Mouse (Mus musculus) heart, postnatal 0 days (tissue): ENCODE data around the gene Acadm. TPM values are rescaled to one million over a fixed set of nuclear protein-coding genes. Genes with fewer than 3 reads are reported as not detected.

ENCODE experiments used
- ATAC-seq: fragments of 200-750 bp; cut with Nextera tagmentation; 2 replicates; pipeline ENCODE4 v1.8.0; 2017; ENCODE audit warnings: low read depth, moderate number of reproducible peaks, moderate library complexity; ENCODE audit not compliant: insufficient read depth
- DNase-seq: peaks from one replicate; pipeline ENCODE4 v3.0.0-alpha.2; 2016; ENCODE audit warnings: low spot score
- H3K27ac ChIP-seq: fragments of 300-500 bp; sonication (generic); 2 replicates; pipeline ENCODE4 v1.5.1; 2014; ENCODE audit warnings: low read depth, mild to moderate bottlenecking
- H3K27me3 ChIP-seq: fragments of 300-500 bp; sonication (generic); 2 replicates; pipeline ENCODE4 v1.6.1; 2014; ENCODE audit warnings: low read length, mixed read lengths; ENCODE audit not compliant: control insufficient read depth, insufficient read depth
- H3K36me3 ChIP-seq: fragments of 300-500 bp; sonication (generic); replicated peaks from 2 replicates; pipeline ENCODE4 v1.6.1; 2014; ENCODE audit warnings: low read length, mixed read lengths; ENCODE audit not compliant: control insufficient read depth, insufficient read depth
- H3K4me1 ChIP-seq: fragments of 300-500 bp; sonication (generic); 2 replicates; pipeline ENCODE4 v1.6.1; 2014; ENCODE audit warnings: antibody characterized with exemption; ENCODE audit not compliant: control insufficient read depth, insufficient read depth
- H3K4me2 ChIP-seq: fragments of 300-500 bp; sonication (generic); 2 replicates; pipeline ENCODE4 v1.6.1; 2014; ENCODE audit warnings: low read depth, mild to moderate bottlenecking, low read length, moderate library complexity
- H3K4me3 ChIP-seq: fragments of 300-500 bp; sonication (generic); 2 replicates; pipeline ENCODE4 v1.5.1; 2014; ENCODE audit warnings: low read depth, low read length
- H3K9ac ChIP-seq: fragments of 300-500 bp; sonication (generic); replicated peaks from 2 replicates; pipeline ENCODE4 v1.6.1; 2014; ENCODE audit warnings: low read depth, low read length, mixed read lengths
- H3K9me3 ChIP-seq: fragments of 300-500 bp; sonication (generic); replicated peaks from 2 replicates; pipeline ENCODE4 v1.6.1; 2016; ENCODE audit warnings: low read length; ENCODE audit not compliant: control insufficient read depth
- CTCF ChIP-seq: IDR thresholded peaks from 2 replicates; pipeline ENCODE4 v1.5.1; 2016; ENCODE audit warnings: antibody characterized with exemption, control low read depth, low read depth
- EP300 ChIP-seq: IDR thresholded peaks from 2 replicates; pipeline ENCODE4 v1.6.1; 2016; ENCODE audit warnings: antibody characterized with exemption, low read depth
- WGBS: fragments of 180-500 bp; shearing (Covaris S2); extraction: QIAGEN DNeasy Blood & Tissue Kit; methylation state at CpG from one replicate; pipeline ENCODE4 v1.1.7; 2014; 5-methylcytosine and 5-hydroxymethylcytosine counted together
- polyA plus RNA-seq: library from polyadenylated mRNA; unstranded; fragments of >200 nt; fragmentation: Nextera tagmentation; extraction: Ambion mirVana; gene quantifications from 2 replicates; pipeline ENCODE4 v1.2.1, GENCODE M21; 2015
- total RNA-seq: library from RNA; depleted of rRNA; stranded (reverse); fragments of >200 nt; gene quantifications from 2 replicates; pipeline ENCODE4 v1.2.3, GENCODE M21; 2014; ENCODE audit warnings: low replicate concordance

The Acadm gene
- total and polyA plus RNA-seq, 2 experiments from 2014 or later, result 333 to 642 TPM

DNA sequence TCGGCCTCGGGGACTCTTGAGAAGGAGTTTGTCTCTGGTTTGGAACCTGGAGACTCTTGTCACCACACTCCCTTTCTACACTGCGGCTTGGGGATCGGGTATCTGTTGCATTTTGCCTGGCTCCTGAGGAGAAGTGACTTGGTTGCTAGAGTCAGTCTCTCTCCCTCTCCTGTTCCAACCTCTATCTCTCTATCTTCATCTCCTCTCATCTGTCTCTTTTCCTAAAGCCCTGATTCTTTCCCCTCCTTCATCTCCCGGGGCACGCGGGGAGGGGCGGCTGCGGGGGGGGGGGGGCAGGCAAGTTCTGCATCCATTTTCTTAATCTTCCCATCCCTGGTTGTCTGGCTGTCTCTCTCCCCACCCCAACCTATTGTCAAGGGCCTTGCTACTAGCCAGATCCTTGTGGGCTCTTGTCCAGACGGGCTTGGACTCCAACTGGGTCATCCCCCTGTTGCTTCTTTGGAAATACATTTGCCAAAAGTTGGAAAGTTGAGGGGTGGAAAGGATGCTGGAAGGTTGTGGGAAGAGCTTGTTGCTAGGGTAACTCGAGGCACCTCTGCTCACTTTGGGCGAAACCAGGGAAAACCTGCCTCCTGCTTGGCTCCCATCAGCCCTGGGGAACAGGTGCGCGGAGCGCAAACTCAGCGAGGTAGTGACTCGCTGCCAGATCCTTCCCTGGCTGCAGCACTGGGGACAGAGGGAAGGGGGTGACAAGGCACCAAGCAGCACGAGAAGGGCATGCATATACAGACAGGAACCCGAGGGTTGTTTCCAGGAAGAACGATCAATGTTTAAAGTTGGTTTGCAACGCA is 29.7 kb upstream of the Acadm start:
- H3K27ac ChIP-seq, result no peak overlapping the region
- H3K4me1 ChIP-seq, result peaks cover 10% of the 10 kb centered on the region
- H3K9me3 ChIP-seq, result no peaks in the 10 kb centered on the region
- peak overlapping the region; percentile 57 for H3K4me3 ChIP-seq
- no peak overlapping the region for H3K9ac ChIP-seq
- DNase-seq, result no peak
- H3K27me3 ChIP-seq, result peaks cover 34% of the 10 kb centered on the region
- ATAC-seq, result no peak
- TF ChIP-seq EP300 (no peak), CTCF (no peak)
- H3K4me2 ChIP-seq, result peak overlapping the region; percentile 92
- WGBS, result 9% methylated on average over 21 of the region's 21 CpGs
- no peaks in the 10 kb centered on the region for H3K36me3 ChIP-seq

GRCm38 (mm10) chr3:153973171-153973948 is 28.9 kb upstream of the Acadm start, which contains the start of gene Slc44a5:
Gene Slc44a5 (plus strand): TSS chr3:153973436.
- peak within 1 kb of the TSS; percentile 44; the same call in 1 of the 2 replicates for H3K9ac ChIP-seq
- WGBS, result 1% methylated on average over 63 of the region's 66 CpGs
- H3K4me2 ChIP-seq, result peak within 1 kb of the TSS; percentile 92
- peaks cover 34% of the 10 kb centered on the region for H3K27me3 ChIP-seq
- H3K36me3 ChIP-seq, result no peaks in the 10 kb centered on the region
- ATAC-seq, result peak; percentile 59; the same call in 1 of the 2 replicates
- DNase-seq, result peak; percentile 27
- H3K4me3 ChIP-seq, result peak within 1 kb of the TSS; percentile 57
- TF ChIP-seq EP300 (no peak), CTCF (no peak)
- H3K27ac ChIP-seq, result no peak within 1 kb of the TSS
- H3K4me1 ChIP-seq, result peaks cover 10% of the 10 kb centered on the region
- no peaks in the 10 kb centered on the region for H3K9me3 ChIP-seq

GRCm38 (mm10) chr3:153969451-153969850 is 25.0 kb upstream of the Acadm start:
- DNase-seq (no peak), ATAC-seq (no peak)
- H3K4me1 ChIP-seq, result peaks cover 10% of the 10 kb centered on the region
- TF ChIP-seq CTCF (no peak), EP300 (no peak)
- no peak overlapping the region for H3K4me2 ChIP-seq
- H3K36me3 ChIP-seq, result no peaks in the 10 kb centered on the region
- no peak overlapping the region for H3K9ac ChIP-seq
- H3K27me3 ChIP-seq, result peaks cover 22% of the 10 kb centered on the region
- H3K27ac ChIP-seq, result no peak overlapping the region
- WGBS, result 89% methylated on average over 4 of the region's 4 CpGs
- no peaks in the 10 kb centered on the region for H3K9me3 ChIP-seq
- H3K4me3 ChIP-seq, result no peak overlapping the region

DNA sequence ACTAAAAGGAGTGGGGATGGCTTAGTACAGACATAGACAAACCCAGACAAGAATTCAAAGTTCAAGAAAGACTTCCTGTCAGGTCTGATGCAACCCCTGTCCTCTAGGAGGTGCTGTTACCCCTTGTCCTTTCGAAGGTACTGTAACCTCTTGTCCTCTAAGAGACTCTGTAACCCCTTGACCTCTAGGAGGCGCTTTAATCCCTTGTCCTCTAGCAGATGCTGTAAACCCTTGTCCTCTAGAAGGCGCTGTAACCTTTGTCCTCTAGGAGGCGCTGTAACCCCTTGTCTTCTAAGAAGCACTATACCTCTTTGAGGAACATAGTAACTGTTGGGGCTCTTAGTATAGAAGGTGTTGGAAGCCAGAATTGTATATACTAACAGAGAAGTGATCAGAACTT is 24.1 kb upstream of the Acadm start:
- WGBS, result 55% methylated on average over 4 of the region's 4 CpGs
- H3K4me3 ChIP-seq, result no peak overlapping the region
- peak; percentile 26 for DNase-seq
- no peak overlapping the region for H3K27ac ChIP-seq
- no peak overlapping the region for H3K9ac ChIP-seq
- peaks cover 5% of the 10 kb centered on the region for H3K4me1 ChIP-seq
- peaks cover 13% of the 10 kb centered on the region for H3K27me3 ChIP-seq
- H3K4me2 ChIP-seq, result no peak overlapping the region
- ATAC-seq, result no peak
- TF ChIP-seq EP300 (no peak), CTCF (peak; percentile 59)
- H3K36me3 ChIP-seq, result no peaks in the 10 kb centered on the region
- H3K9me3 ChIP-seq, result no peaks in the 10 kb centered on the region

- TF ChIP-seq EP300 (no peak), CTCF (no peak)
- no peaks in the 10 kb centered on the region for H3K36me3 ChIP-seq
- no peak overlapping the region for H3K9ac ChIP-seq
- ATAC-seq (no peak), DNase-seq (no peak)
- 67% methylated on average over 5 of the region's 5 CpGs for WGBS
- H3K27me3 ChIP-seq, result peaks cover 2% of the 10 kb centered on the region
- H3K27ac ChIP-seq, result no peak overlapping the region
- H3K4me1 ChIP-seq, result no peaks in the 10 kb centered on the region
- H3K9me3 ChIP-seq, result no peaks in the 10 kb centered on the region
- no peak overlapping the region for H3K4me3 ChIP-seq
- H3K4me2 ChIP-seq, result no peak overlapping the region
Observed at GRCm38 (mm10) chr3:153967447-153967846, 23.0 kb upstream of the Acadm start.
